ENCODE assay signal across 19 mouse cellular contexts in the genomic region with DNA sequence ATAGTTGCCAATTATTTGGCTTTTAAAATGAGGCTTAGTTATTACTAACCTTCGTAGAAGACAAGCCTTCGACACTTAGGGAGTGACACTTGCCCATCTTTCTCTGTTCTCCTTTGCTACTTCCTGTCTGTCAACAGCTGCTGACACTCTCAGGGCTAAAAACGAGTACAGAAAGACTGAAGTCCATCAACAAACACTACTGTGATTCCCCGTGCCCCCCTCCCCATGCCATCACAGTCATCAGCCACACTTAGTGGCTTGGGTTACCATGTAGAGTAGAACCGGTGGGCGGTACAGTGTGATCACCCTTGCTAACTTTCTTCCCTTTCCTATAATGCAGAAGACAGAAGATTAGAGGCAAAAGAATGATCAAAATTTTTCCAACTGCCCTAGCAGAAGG.
DNase-seq lines count a peak whose midpoint lies in the region; ATAC-seq and TF ChIP-seq lines count a peak whose summit lies in the region.
"Had no signal": no experiment of that assay in that cellular context is flagged by ENCODE, and none has a peak within 500 bp of the region (broad histone marks: within the 10 kb centered on the region; RNA-seq: fewer than 3 reads in every experiment).

No protein-coding gene starts in this region.

- H3K4me1 ChIP-seq in lung, postnatal 0 days (ENCODE audit: insufficient read depth, low read depth, low read length) = no peaks in the 10 kb centered on the region
- H3K4me1 ChIP-seq: forebrain, embryonic 13.5 days; hindbrain, embryonic 13.5 days; megakaryocyte, embryonic 14.5 days; midbrain, embryonic 13.5 days had no signal

- WGBS in lung, postnatal 0 days = 54% methylated on average over 6 of the region's 6 CpGs

- DNase-seq in lung, postnatal 25 days (ENCODE audit: low spot score) = peak; percentile 23
- no peak for DNase-seq in lung, postnatal 0 days (ENCODE audit: low spot score)
- peak; percentile 72 for DNase-seq in splenic B cell, adult 2 months (ENCODE audit: low read depth, low spot score)
- DNase-seq: adrenal gland, postnatal 10 days; cerebellum, postnatal 10 days; gastrocnemius, postnatal 14 days; kidney, adult 2 months; right cerebral cortex, postnatal 25 days had no signal

- H3K9me3 ChIP-seq in lung, postnatal 0 days (ENCODE audit: low read length) = no peaks in the 10 kb centered on the region
- H3K9me3 ChIP-seq: embryonic facial prominence, embryonic 13.5 days; forebrain, embryonic 13.5 days; hindbrain, embryonic 13.5 days; midbrain, embryonic 13.5 days had no signal

- TF ChIP-seq EP300 in lung, postnatal 0 days (IDR thresholded peaks at IDR 0.05) = no peak

- H3K27me3 ChIP-seq in lung, postnatal 0 days (replicated peaks; ENCODE audit: insufficient read depth, low read length) = no peaks in the 10 kb centered on the region
- no peaks in the 10 kb centered on the region for H3K27me3 ChIP-seq in splenic B cell, adult 2 months (ENCODE audit: control insufficient read depth, insufficient read depth, low read length, poor library complexity, severe bottlenecking)
- H3K27me3 ChIP-seq: embryonic facial prominence, embryonic 13.5 days; forebrain, embryonic 13.5 days; hindbrain, embryonic 13.5 days; megakaryocyte, embryonic 14.5 days; midbrain, embryonic 13.5 days had no signal

- H3K36me3 ChIP-seq in lung, postnatal 0 days (ENCODE audit: insufficient read depth, low read length) = no peaks in the 10 kb centered on the region
- H3K36me3 ChIP-seq in splenic B cell, adult 2 months (ENCODE audit: control insufficient read depth, insufficient read depth, low read length, poor library complexity, severe bottlenecking) = no peaks in the 10 kb centered on the region; the same call in 1 of the 2 replicates
- H3K36me3 ChIP-seq: embryonic facial prominence, embryonic 13.5 days; hindbrain, embryonic 13.5 days; midbrain, embryonic 13.5 days had no signal

- no peak overlapping the region for H3K9ac ChIP-seq in lung, postnatal 0 days (replicated peaks; ENCODE audit: low read depth)
- H3K9ac ChIP-seq: embryonic facial prominence, embryonic 13.5 days; forebrain, embryonic 13.5 days; hindbrain, embryonic 13.5 days; midbrain, embryonic 13.5 days had no signal

- no peak for TF ChIP-seq CTCF in lung, postnatal 0 days (IDR thresholded peaks at IDR 0.05)

- H3K4me2 ChIP-seq in lung, postnatal 0 days (replicated peaks; ENCODE audit: low read depth, low read length) = no peak overlapping the region
- H3K4me2 ChIP-seq: embryonic facial prominence, embryonic 13.5 days; forebrain, embryonic 13.5 days; hindbrain, embryonic 13.5 days; midbrain, embryonic 13.5 days had no signal

- H3K4me3 ChIP-seq in lung, postnatal 0 days (ENCODE audit: low read depth, low read length) = no peak overlapping the region
- H3K4me3 ChIP-seq: embryonic facial prominence, embryonic 13.5 days; forebrain, embryonic 13.5 days; heart, adult 2 months; hindbrain, embryonic 13.5 days; megakaryocyte, embryonic 14.5 days; midbrain, embryonic 13.5 days had no signal

- H3K27ac ChIP-seq in lung, postnatal 0 days (ENCODE audit: low read length) = no peak overlapping the region
- H3K27ac ChIP-seq: embryonic facial prominence, embryonic 13.5 days; forebrain, embryonic 13.5 days; heart, adult 2 months; hindbrain, embryonic 13.5 days; kidney, postnatal 0 days; midbrain, embryonic 13.5 days had no signal

- ATAC-seq in lung, postnatal 0 days = no peak
- peak; percentile 40 for ATAC-seq in granulocyte monocyte progenitor cell, adult 5-6 weeks (replicated peaks; ENCODE audit: poor library complexity, severe bottlenecking)
- ATAC-seq in neutrophil, adult 5-6 weeks (ENCODE audit: extremely low read depth, insufficient number of reproducible peaks, low FRiP score, poor library complexity, severe bottlenecking) = peak; percentile 70
- ATAC-seq in erythroblast, adult 5-6 weeks (replicated peaks; ENCODE audit: low FRiP score, poor library complexity, severe bottlenecking) = no peak
- ATAC-seq in inflammation-experienced regulatory T-cells, adult 6 months = no peak
- ATAC-seq: forebrain, embryonic 13.5 days; midbrain, embryonic 13.5 days had no signal

Comparison
In these comparisons a context has a peak if more than half of its experiments do, and no peak if none do; other contexts are left out.
1. ATAC-seq: peak in granulocyte monocyte progenitor cell, adult 5-6 weeks (single experiment) and neutrophil, adult 5-6 weeks (single experiment); none in lung, postnatal 0 days (single experiment), erythroblast, adult 5-6 weeks (single experiment) and inflammation-experienced regulatory T-cells, adult 6 months (single experiment).